Mouse (Mus musculus): ENCODE data around the gene Grwd1. TPM values are rescaled to one million over a fixed set of nuclear protein-coding genes. Genes with fewer than 3 reads are reported as not detected.
A peak's percentile ranks its signal among the peaks of the same experiment; 100 is the strongest.

Grwd1 gene
- polyA plus RNA-seq, 1 experiment from 2014 or later = 33.5 TPM

DNA sequence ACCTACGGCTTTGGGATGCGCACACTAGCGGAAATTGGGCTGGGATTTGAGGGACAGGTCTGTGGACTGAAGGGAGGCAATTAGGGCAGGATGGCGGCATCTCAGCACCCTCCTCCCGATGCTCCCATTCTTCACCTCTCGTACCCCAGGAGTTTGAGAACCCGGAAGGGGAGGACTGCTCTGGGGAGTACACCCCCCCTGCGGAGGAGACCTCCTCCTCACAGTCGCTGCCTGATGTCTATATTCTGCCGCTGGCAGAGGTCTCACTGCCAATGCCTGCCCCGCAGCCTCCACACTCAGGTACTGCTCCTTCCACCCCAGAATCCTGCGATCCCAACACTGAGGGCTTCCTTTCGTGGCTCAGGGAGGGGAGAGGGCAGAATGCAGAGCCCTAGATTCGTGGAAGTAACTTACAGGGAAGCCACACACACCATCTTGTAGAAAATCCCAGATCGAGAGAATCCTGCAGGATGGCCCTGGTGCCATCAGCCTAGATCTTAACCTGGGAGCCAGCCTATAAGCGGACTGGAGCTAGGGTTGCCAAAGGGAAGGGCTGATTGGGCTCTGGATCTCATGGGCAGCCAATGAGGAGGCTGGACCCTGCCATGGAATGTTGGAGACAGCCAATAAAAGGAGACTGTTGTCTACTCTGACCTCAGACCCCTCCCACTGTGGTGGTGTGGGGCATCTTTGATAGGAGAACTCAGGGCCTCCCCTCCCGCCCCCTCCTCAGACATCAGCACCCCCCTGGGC is 43.9 kb downstream of the Grwd1 start:
- no peak for ATAC-seq (ENCODE audit: insufficient number of reproducible peaks, insufficient read depth, low FRiP score, low read depth)
- peaks cover 44% of the 10 kb centered on the region for H3K27me3 ChIP-seq (ENCODE audit: control insufficient read depth, insufficient read depth, low read length)
- 7% methylated on average over 17 of the region's 17 CpGs for WGBS

DNA sequence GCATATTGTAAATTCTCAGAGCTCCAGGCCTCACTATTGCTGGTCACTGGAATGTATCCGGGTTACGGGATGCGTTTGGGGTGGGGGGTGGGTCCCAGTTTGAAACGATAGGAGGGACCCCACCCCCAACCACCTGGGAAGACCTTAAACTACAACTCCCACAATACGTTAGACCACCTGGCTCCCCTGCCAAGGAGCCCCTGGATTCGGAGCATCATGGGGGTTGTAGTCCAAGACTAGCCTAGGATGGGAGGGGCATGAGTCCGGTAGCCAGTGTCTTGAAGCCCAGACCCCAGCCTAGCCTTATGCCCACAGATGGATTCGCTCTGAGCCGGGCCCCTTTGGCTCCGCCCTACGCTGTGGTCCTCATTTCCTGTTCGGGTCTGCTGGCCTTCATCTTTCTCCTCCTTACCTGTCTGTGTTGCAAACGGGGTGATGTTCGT is 44.6 kb downstream of the Grwd1 start:
- 1% methylated on average over 14 of the region's 14 CpGs for WGBS
- peak overlapping the region; percentile 66; the same call in 1 of the 2 replicates for H3K9ac ChIP-seq (ENCODE audit: low read length)
- H3K4me3 ChIP-seq (ENCODE audit: control insufficient read depth in 1 of 2, insufficient read depth in 1 of 2, low read depth in 1 of 2, low read length in 2 of 2) = peak overlapping the region; percentile 46 to 47
- no peak overlapping the region for H3K27ac ChIP-seq (replicated peaks in 1 of 2; ENCODE audit: control insufficient read depth in 1 of 2, insufficient read depth in 1 of 2, low read depth in 2 of 2, low read length in 2 of 2)
- peak overlapping the region; percentile 78 for H3K4me2 ChIP-seq (ENCODE audit: low read length)
- no peak for ATAC-seq (ENCODE audit: insufficient number of reproducible peaks, insufficient read depth, low FRiP score, low read depth)
- H3K27me3 ChIP-seq (ENCODE audit: control insufficient read depth, insufficient read depth, low read length) = peaks cover 50% of the 10 kb centered on the region
- H3K9me3 ChIP-seq (ENCODE audit: control insufficient read depth, low read length) = no peaks in the 10 kb centered on the region
- H3K36me3 ChIP-seq (ENCODE audit: control insufficient read depth, insufficient read depth, low read length) = no peaks in the 10 kb centered on the region
- H3K4me1 ChIP-seq (ENCODE audit: control insufficient read depth in 2 of 2, insufficient read depth in 2 of 2, low read length in 2 of 2) = peaks cover 7 to 13% of the 10 kb centered on the region in 2 experiments; a peak in 3 of 4 replicates

More for the DNA sequence above, 43.9 kb downstream of the Grwd1 start:
- H3K36me3 ChIP-seq (ENCODE audit: control insufficient read depth, insufficient read depth, low read length) = no peaks in the 10 kb centered on the region
- peaks cover 7 to 13% of the 10 kb centered on the region in 2 experiments; a peak in 3 of 4 replicates for H3K4me1 ChIP-seq (ENCODE audit: control insufficient read depth in 2 of 2, insufficient read depth in 2 of 2, low read length in 2 of 2)
- H3K4me2 ChIP-seq (ENCODE audit: low read length) = peak overlapping the region; percentile 78
- peak overlapping the region; percentile 46 to 47 for H3K4me3 ChIP-seq (ENCODE audit: control insufficient read depth in 1 of 2, insufficient read depth in 1 of 2, low read depth in 1 of 2, low read length in 2 of 2)
- H3K9ac ChIP-seq (ENCODE audit: low read length) = no peak overlapping the region
- no peaks in the 10 kb centered on the region for H3K9me3 ChIP-seq (ENCODE audit: control insufficient read depth, low read length)
- no peak overlapping the region for H3K27ac ChIP-seq (replicated peaks in 1 of 2; ENCODE audit: control insufficient read depth in 1 of 2, insufficient read depth in 1 of 2, low read depth in 2 of 2, low read length in 2 of 2)

DNA sequence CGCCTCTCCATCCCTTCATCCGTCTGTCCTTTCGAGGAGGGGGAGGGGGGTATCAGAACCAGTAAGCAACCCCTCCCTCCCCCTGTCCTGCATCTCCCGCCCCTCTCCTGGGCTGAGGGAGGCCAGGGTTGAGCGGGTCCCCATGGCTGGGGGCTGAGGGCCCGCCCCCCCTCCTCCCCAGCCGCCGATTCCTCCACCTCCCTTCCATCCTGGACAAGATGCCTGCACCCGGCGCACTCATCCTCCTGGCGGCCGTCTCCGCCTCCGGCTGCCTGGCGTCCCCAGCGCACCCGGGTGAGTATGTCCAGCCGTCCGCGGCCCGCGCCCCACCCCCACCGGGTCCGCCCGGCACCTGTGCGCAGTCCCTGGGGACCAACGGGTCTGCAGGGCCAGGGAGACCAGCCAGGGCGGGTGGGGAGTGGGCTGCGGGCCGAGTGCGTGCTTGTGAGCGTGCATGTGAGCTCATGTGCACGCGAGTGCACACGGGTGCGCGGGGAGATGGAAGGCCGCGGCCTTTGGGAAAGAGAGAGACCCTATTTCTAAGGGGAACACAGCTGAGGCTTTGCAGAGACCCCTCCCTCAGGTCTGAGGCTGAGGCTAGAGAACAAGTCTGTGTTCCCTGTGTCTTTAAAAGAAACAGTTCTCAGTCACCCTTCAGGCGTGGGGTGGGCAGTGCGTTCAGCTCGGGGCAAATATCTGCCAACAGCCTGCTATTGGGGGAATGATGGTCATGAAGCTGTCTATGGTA is 45.2 kb downstream of the Grwd1 start:
- no peak for ATAC-seq (ENCODE audit: insufficient number of reproducible peaks, insufficient read depth, low FRiP score, low read depth)
- peaks cover 55% of the 10 kb centered on the region for H3K27me3 ChIP-seq (ENCODE audit: control insufficient read depth, insufficient read depth, low read length)

DNA sequence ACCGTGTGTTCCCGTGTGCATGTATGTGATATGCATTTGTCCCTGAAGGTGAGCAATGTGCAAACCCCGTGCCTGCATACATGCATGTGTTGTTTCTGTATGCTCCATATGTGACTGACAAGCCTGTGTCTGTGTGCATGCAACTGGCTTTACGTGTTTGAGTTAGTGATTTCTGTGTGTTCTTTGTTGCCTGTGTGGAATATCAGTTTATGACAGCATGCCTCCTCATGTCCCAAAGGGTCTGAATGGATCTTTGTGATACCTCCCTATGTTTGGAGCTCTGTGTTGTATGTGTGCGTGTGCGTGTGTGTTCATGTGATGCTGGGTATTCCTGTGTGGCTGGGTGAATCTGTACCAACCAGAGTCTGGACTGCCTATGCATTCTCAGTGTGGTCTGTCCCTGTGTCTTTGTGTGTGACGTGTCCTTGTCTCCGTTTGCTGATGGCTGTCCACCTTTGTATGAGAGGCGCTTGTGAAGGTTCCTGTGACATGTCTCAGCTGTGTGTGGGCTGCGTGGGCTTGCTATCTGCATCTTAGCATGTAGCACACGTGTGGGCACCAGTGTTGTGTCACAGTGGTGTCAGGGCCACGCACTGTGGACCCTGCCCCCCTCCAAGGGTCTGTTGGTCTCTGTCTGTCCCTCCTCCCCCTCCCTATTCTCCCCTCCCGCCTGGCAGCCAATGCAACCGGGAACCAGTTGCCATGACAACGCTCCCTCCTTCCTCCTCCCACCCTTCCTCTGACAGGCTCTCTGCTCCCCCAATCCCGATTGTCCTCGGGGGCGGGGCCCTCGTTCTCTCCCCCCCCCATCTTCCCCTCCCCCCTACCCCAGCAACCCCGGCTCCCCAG is 46.0 kb downstream of the Grwd1 start, which contains the start of gene Sult2b1:
Gene Sult2b1 (minus strand): TSS at position 146 of the 849 bp plus-strand sequence.
- no peak within 1 kb of the TSS for H3K27ac ChIP-seq (replicated peaks in 1 of 2; ENCODE audit: control insufficient read depth in 1 of 2, insufficient read depth in 1 of 2, low read depth in 2 of 2, low read length in 2 of 2)
- no peaks in the 10 kb centered on the region for H3K9me3 ChIP-seq (ENCODE audit: control insufficient read depth, low read length)
- no peaks in the 10 kb centered on the region for H3K36me3 ChIP-seq (ENCODE audit: control insufficient read depth, insufficient read depth, low read length)
- peak within 1 kb of the TSS; percentile 60 to 65 for H3K4me3 ChIP-seq (ENCODE audit: control insufficient read depth in 1 of 2, insufficient read depth in 1 of 2, low read depth in 1 of 2, low read length in 2 of 2)
- peaks cover 7 to 13% of the 10 kb centered on the region in 2 experiments; a peak in 2 of 4 replicates for H3K4me1 ChIP-seq (ENCODE audit: control insufficient read depth in 2 of 2, insufficient read depth in 2 of 2, low read length in 2 of 2)
- ATAC-seq (ENCODE audit: insufficient number of reproducible peaks, insufficient read depth, low FRiP score, low read depth) = no peak
- peaks cover 59% of the 10 kb centered on the region for H3K27me3 ChIP-seq (ENCODE audit: control insufficient read depth, insufficient read depth, low read length)
- 23% methylated on average over 20 of the region's 20 CpGs for WGBS
- peak within 1 kb of the TSS; percentile 78 for H3K4me2 ChIP-seq (ENCODE audit: low read length)
- peak within 1 kb of the TSS; percentile 73 for H3K9ac ChIP-seq (ENCODE audit: low read length)

More for the DNA sequence above, 45.2 kb downstream of the Grwd1 start:
- Histone ChIP-seq H3K4me3 (ENCODE audit: control insufficient read depth in 1 of 2, insufficient read depth in 1 of 2, low read depth in 1 of 2, low read length in 2 of 2) (peak overlapping the region; percentile 46 to 47), H3K4me1 (ENCODE audit: control insufficient read depth in 2 of 2, insufficient read depth in 2 of 2, low read length in 2 of 2) (peaks cover 7 to 13% of the 10 kb centered on the region in 2 experiments; a peak in 3 of 4 replicates), H3K36me3 (ENCODE audit: control insufficient read depth, insufficient read depth, low read length) (no peaks in the 10 kb centered on the region), H3K27ac (replicated peaks in 1 of 2; ENCODE audit: control insufficient read depth in 1 of 2, insufficient read depth in 1 of 2, low read depth in 2 of 2, low read length in 2 of 2) (no peak overlapping the region), H3K9ac (ENCODE audit: low read length) (peak overlapping the region; percentile 66), H3K4me2 (ENCODE audit: low read length) (peak overlapping the region; percentile 78), H3K9me3 (ENCODE audit: control insufficient read depth, low read length) (no peaks in the 10 kb centered on the region)
- WGBS = under 1% methylated on average over 40 of the region's 42 CpGs

GRCm38 (mm10) chr7:45783511-45784091 is 47.1 kb downstream of the Grwd1 start, which contains the start of gene Lmtk3:
TSS of gene Lmtk3 (plus strand) at chr7:45783738.
- under 1% methylated on average over 38 of the region's 38 CpGs for WGBS
- peak within 1 kb of the TSS; percentile 60 to 65 for H3K4me3 ChIP-seq (ENCODE audit: control insufficient read depth in 1 of 2, insufficient read depth in 1 of 2, low read depth in 1 of 2, low read length in 2 of 2)
- H3K27me3 ChIP-seq (ENCODE audit: control insufficient read depth, insufficient read depth, low read length) = peaks cover 69% of the 10 kb centered on the region
- H3K9me3 ChIP-seq (ENCODE audit: control insufficient read depth, low read length) = no peaks in the 10 kb centered on the region
- H3K36me3 ChIP-seq (ENCODE audit: control insufficient read depth, insufficient read depth, low read length) = no peaks in the 10 kb centered on the region
- ATAC-seq (ENCODE audit: insufficient number of reproducible peaks, insufficient read depth, low FRiP score, low read depth) = 0 out of 2 replicates have a peak, but pooled peaks have one; percentile 28
- H3K4me2 ChIP-seq (ENCODE audit: low read length) = peak within 1 kb of the TSS; percentile 76
- H3K9ac ChIP-seq (ENCODE audit: low read length) = peak within 1 kb of the TSS; percentile 73
- H3K27ac ChIP-seq (replicated peaks in 1 of 2; ENCODE audit: control insufficient read depth in 1 of 2, insufficient read depth in 1 of 2, low read depth in 2 of 2, low read length in 2 of 2) = no peak within 1 kb of the TSS
- peaks cover 9 to 18% of the 10 kb centered on the region in 2 experiments; a peak in 2 of 4 replicates for H3K4me1 ChIP-seq (ENCODE audit: control insufficient read depth in 2 of 2, insufficient read depth in 2 of 2, low read length in 2 of 2)

DNA sequence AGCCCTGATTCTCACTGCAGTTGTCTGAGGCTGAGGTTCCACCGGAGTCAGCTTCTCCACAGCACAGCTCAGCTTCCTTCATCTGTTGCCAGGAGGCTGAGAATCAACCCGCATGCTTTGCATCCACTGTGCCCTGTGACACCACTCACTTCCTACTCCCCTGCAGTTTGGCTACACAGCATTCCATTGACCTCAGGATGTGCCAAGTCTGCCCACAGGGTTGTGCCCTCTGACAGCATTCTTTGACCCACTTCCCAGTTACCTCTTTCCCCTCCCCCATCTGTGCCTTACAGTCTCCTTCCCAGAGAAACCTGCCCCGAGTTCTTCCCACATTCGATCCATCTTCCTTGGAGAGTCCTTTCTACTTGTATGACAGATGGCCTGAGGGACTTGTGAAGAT is 48.5 kb downstream of the Grwd1 start:
- H3K9ac ChIP-seq (ENCODE audit: low read length) = no peak overlapping the region
- whole genome bisulfite sequencing = 55% methylated on average over 4 of the region's 4 CpGs
- no peak for ATAC-seq (ENCODE audit: insufficient number of reproducible peaks, insufficient read depth, low FRiP score, low read depth)
- no peak overlapping the region for H3K4me3 ChIP-seq (ENCODE audit: control insufficient read depth in 1 of 2, insufficient read depth in 1 of 2, low read depth in 1 of 2, low read length in 2 of 2)
- no peaks in the 10 kb centered on the region for H3K36me3 ChIP-seq (ENCODE audit: control insufficient read depth, insufficient read depth, low read length)
- no peak overlapping the region for H3K4me2 ChIP-seq (ENCODE audit: low read length)
- H3K4me1 ChIP-seq (ENCODE audit: control insufficient read depth in 2 of 2, insufficient read depth in 2 of 2, low read length in 2 of 2) = peaks cover 9 to 18% of the 10 kb centered on the region in 2 experiments; a peak in 2 of 4 replicates
- H3K27me3 ChIP-seq (ENCODE audit: control insufficient read depth, insufficient read depth, low read length) = peaks cover 71% of the 10 kb centered on the region
- no peaks in the 10 kb centered on the region for H3K9me3 ChIP-seq (ENCODE audit: control insufficient read depth, low read length)
- no peak overlapping the region for H3K27ac ChIP-seq (replicated peaks in 1 of 2; ENCODE audit: control insufficient read depth in 1 of 2, insufficient read depth in 1 of 2, low read depth in 2 of 2, low read length in 2 of 2)

Measured in heart, embryonic 14.5 days (tissue).